Mouse (Mus musculus): ENCODE data around the gene Kat7. TPM values are rescaled to one million over a fixed set of nuclear protein-coding genes. Genes with fewer than 3 reads are reported as not detected.

The Kat7 gene
- polyA plus RNA-seq, 1 experiment = 51.1 TPM

GRCm38 (mm10) chr11:95252104-95252503, 57.9 kb downstream of the Kat7 start:
- no peaks in the 10 kb centered on the region for H3K4me1 ChIP-seq (ENCODE audit: control insufficient read depth, insufficient read depth, low read length)
- no peak overlapping the region for H3K27ac ChIP-seq (ENCODE audit: insufficient read depth, low read length)
- TF ChIP-seq CTCF (IDR thresholded peaks at IDR 0.05; ENCODE audit: extremely low read depth, insufficient read depth, low read length) (no peak), POLR2A (IDR thresholded peaks at IDR 0.05; ENCODE audit: extremely low read depth, insufficient read depth, low read length) (no peak)
- H3K4me3 ChIP-seq (ENCODE audit: insufficient read depth, low read length) = no peak overlapping the region

DNA sequence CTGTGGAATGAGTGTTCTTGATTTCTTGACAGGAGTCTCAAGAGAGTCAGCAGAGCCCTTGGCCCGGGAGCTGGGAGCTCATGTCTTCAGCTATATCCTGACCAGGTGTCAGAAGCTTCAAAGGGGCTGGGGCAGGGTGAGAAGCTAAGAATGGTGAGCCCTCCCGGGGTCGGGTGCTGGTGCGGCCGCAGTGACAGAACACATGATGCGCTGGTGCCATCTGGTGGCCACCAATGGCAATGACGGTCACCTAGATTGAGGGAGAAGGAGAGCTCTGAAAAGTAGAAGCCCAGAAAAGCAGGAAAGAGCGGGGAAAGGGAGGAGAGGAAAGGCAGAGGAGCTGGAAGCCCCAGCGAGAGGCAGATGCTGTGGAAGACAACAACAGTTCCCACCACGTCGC, 58.8 kb downstream of the Kat7 start:
- no peaks in the 10 kb centered on the region for H3K4me1 ChIP-seq (ENCODE audit: control insufficient read depth, insufficient read depth, low read length)
- TF ChIP-seq CTCF (IDR thresholded peaks at IDR 0.05; ENCODE audit: extremely low read depth, insufficient read depth, low read length) = peak; percentile 92
- no peak for TF ChIP-seq POLR2A (IDR thresholded peaks at IDR 0.05; ENCODE audit: extremely low read depth, insufficient read depth, low read length)
- H3K27ac ChIP-seq (ENCODE audit: insufficient read depth, low read length) = no peak overlapping the region
- H3K4me3 ChIP-seq (ENCODE audit: insufficient read depth, low read length) = no peak overlapping the region

GRCm38 (mm10) chr11:95250110-95250509, 59.9 kb downstream of the Kat7 start:
- no peak overlapping the region for H3K4me3 ChIP-seq (ENCODE audit: insufficient read depth, low read length)
- no peak for TF ChIP-seq CTCF (IDR thresholded peaks at IDR 0.05; ENCODE audit: extremely low read depth, insufficient read depth, low read length)
- TF ChIP-seq POLR2A (IDR thresholded peaks at IDR 0.05; ENCODE audit: extremely low read depth, insufficient read depth, low read length) = no peak
- H3K4me1 ChIP-seq (ENCODE audit: control insufficient read depth, insufficient read depth, low read length) = no peaks in the 10 kb centered on the region
- H3K27ac ChIP-seq (ENCODE audit: insufficient read depth, low read length) = no peak overlapping the region

GRCm38 (mm10) chr11:95247065-95247464, 63.0 kb downstream of the Kat7 start:
- H3K4me1 ChIP-seq (ENCODE audit: control insufficient read depth, insufficient read depth, low read length) = no peaks in the 10 kb centered on the region
- H3K4me3 ChIP-seq (ENCODE audit: insufficient read depth, low read length) = no peak overlapping the region
- TF ChIP-seq POLR2A (IDR thresholded peaks at IDR 0.05; ENCODE audit: extremely low read depth, insufficient read depth, low read length) = no peak
- no peak for TF ChIP-seq CTCF (IDR thresholded peaks at IDR 0.05; ENCODE audit: extremely low read depth, insufficient read depth, low read length)
- no peak overlapping the region for H3K27ac ChIP-seq (ENCODE audit: insufficient read depth, low read length)

GRCm38 (mm10) chr11:95245456-95245855, 64.6 kb downstream of the Kat7 start:
- Histone ChIP-seq H3K4me1 (ENCODE audit: control insufficient read depth, insufficient read depth, low read length) (no peaks in the 10 kb centered on the region), H3K4me3 (ENCODE audit: insufficient read depth, low read length) (no peak overlapping the region), H3K27ac (ENCODE audit: insufficient read depth, low read length) (no peak overlapping the region)
- TF ChIP-seq CTCF (IDR thresholded peaks at IDR 0.05; ENCODE audit: extremely low read depth, insufficient read depth, low read length) (no peak), POLR2A (IDR thresholded peaks at IDR 0.05; ENCODE audit: extremely low read depth, insufficient read depth, low read length) (no peak)

- Histone ChIP-seq H3K4me1 (ENCODE audit: control insufficient read depth, insufficient read depth, low read length) (no peaks in the 10 kb centered on the region), H3K27ac (ENCODE audit: insufficient read depth, low read length) (no peak overlapping the region), H3K4me3 (ENCODE audit: insufficient read depth, low read length) (no peak overlapping the region)
- TF ChIP-seq POLR2A (IDR thresholded peaks at IDR 0.05; ENCODE audit: extremely low read depth, insufficient read depth, low read length) = no peak
- TF ChIP-seq CTCF (IDR thresholded peaks at IDR 0.05; ENCODE audit: extremely low read depth, insufficient read depth, low read length) = no peak
Observed at GRCm38 (mm10) chr11:95242653-95243052, 67.4 kb downstream of the Kat7 start.

DNA sequence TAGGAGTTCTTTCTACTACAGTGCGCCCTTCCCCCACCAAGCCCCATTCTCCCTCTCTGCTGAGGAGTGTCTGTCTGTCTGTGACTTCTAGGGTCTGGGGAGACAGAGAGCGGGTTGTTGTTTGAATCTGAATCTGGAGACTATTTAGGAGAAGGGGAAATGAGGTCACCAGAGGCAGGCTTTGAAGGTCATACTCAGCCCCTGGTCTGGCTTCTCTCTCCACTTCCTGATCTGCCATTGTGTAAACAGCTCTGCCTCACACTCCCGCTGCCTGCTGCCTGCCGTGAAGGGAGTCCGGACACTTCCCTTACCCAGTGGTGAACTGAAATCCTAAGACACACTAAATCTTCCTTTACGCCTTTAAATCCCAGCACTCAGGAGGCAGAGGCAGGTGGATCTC, 71.6 kb downstream of the Kat7 start:
- Histone ChIP-seq H3K27ac (ENCODE audit: insufficient read depth, low read length) (no peak overlapping the region), H3K4me1 (ENCODE audit: control insufficient read depth, insufficient read depth, low read length) (no peaks in the 10 kb centered on the region), H3K4me3 (ENCODE audit: insufficient read depth, low read length) (no peak overlapping the region)
- no peak for TF ChIP-seq CTCF (IDR thresholded peaks at IDR 0.05; ENCODE audit: extremely low read depth, insufficient read depth, low read length)
- TF ChIP-seq POLR2A (IDR thresholded peaks at IDR 0.05; ENCODE audit: extremely low read depth, insufficient read depth, low read length) = no peak

DNA sequence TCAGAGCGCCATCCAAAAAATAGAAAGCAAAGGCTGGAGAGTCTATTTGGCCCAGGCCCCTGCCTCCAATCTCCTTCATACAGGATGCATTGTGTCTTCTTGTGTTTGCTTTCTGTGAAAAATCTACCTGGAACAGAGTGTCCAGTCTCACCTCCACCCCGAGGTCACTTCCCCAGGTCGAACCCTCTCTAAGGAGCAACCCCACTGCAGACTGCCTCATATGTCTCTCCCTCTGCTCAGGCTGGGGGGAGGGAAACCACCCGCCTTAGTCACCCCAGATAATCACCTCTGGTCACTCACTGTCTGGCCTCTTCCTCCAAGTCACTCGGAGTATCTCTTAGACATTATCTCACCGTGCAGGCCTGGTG, 77.7 kb downstream of the Kat7 start:
- Histone ChIP-seq H3K4me1 (ENCODE audit: control insufficient read depth, insufficient read depth, low read length) (no peaks in the 10 kb centered on the region; the same call in 1 of the 2 replicates), H3K27ac (ENCODE audit: insufficient read depth, low read length) (no peak overlapping the region), H3K4me3 (ENCODE audit: insufficient read depth, low read length) (no peak overlapping the region)
- no peak for TF ChIP-seq POLR2A (IDR thresholded peaks at IDR 0.05; ENCODE audit: extremely low read depth, insufficient read depth, low read length)
- no peak for TF ChIP-seq CTCF (IDR thresholded peaks at IDR 0.05; ENCODE audit: extremely low read depth, insufficient read depth, low read length)

DNA sequence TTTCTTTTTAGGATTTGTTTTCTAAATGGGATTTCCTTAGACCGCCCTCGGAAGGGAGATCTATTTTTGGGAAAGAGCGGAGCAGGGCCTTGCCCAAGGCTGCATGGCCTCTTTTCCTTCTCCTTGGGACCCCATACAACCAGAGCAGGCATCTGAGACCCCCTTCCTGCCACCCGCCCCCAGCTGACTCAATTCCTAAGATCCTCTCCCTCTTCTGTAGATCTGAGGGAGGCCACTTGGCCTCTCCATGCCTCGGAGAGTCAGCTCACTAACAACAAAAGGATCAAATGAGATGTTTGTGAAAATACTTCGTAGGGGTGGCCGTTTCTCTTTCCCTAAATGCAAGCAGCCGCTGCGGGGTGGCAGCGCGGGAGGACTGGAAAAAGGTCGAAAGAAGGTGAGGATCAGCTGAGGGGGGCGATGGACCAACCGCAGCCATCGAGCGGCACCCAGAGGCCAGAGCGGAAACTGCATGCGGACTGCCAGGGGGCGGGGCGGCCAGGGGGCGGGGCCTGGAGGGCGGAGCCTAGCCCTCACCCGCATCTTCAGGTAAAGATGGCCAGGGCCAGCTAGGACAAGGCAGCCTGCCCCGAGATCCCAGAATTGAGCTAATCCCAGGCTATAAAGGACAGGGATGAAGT, 78.2 kb downstream of the Kat7 start:
- H3K4me3 ChIP-seq (ENCODE audit: insufficient read depth, low read length) = no peak overlapping the region
- TF ChIP-seq CTCF (IDR thresholded peaks at IDR 0.05; ENCODE audit: extremely low read depth, insufficient read depth, low read length) = peak; percentile 58
- TF ChIP-seq POLR2A (IDR thresholded peaks at IDR 0.05; ENCODE audit: extremely low read depth, insufficient read depth, low read length) = no peak

GRCm38 (mm10) chr11:95227467-95227866, 82.6 kb downstream of the Kat7 start:
- no peak for TF ChIP-seq POLR2A (IDR thresholded peaks at IDR 0.05; ENCODE audit: extremely low read depth, insufficient read depth, low read length)
- no peak for TF ChIP-seq CTCF (IDR thresholded peaks at IDR 0.05; ENCODE audit: extremely low read depth, insufficient read depth, low read length)
- Histone ChIP-seq H3K4me3 (ENCODE audit: insufficient read depth, low read length) (no peak overlapping the region), H3K4me1 (ENCODE audit: control insufficient read depth, insufficient read depth, low read length) (no peaks in the 10 kb centered on the region; the same call in 1 of the 2 replicates), H3K27ac (ENCODE audit: insufficient read depth, low read length) (no peak overlapping the region)

More for the DNA sequence above, 78.2 kb downstream of the Kat7 start:
- Histone ChIP-seq H3K4me1 (ENCODE audit: control insufficient read depth, insufficient read depth, low read length) (no peaks in the 10 kb centered on the region; the same call in 1 of the 2 replicates), H3K27ac (ENCODE audit: insufficient read depth, low read length) (no peak overlapping the region)
